Mouse (Mus musculus): ENCODE measurements around the gene Hspg2. TPM values are rescaled to one million over a fixed set of nuclear protein-coding genes. Genes with fewer than 3 reads are reported as not detected.

Hspg2 gene
- polyA plus RNA-seq, 1 experiment from 2014 or later, result 6.8 TPM

DNA sequence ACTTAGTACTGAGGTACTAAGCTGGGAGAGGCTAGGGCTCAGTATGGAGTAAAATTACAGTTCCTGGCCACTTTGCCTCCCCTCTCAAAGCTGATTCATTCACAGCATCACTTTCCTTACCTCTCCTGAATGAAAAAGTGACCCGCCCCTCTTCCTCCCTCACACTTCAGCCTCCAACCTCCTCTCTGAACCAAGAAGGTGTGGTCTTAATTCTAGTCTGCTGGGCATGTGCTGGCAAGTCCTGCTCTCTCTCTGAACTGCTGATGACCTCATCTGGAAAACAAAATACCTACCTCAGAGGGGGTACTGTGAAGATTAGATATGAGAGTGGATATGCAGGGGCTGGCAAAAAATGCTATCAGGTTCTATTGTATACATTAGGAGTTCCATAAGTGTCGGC lies 19.4 kb upstream of the Hspg2 start:
- ATAC-seq (ENCODE audit: low FRiP score), result no peak
- Histone ChIP-seq H3K27ac (no peak overlapping the region), H3K27me3 (no peaks in the 10 kb centered on the region), H3K4me3 (no peak overlapping the region), H3K4me1 (replicated peaks) (peaks cover 16% of the 10 kb centered on the region), H3K9me3 (no peaks in the 10 kb centered on the region), H3K4me2 (no peak overlapping the region), H3K9ac (no peak overlapping the region), H3K36me3 (no peaks in the 10 kb centered on the region)
- WGBS, result 84% methylated on average over 2 of the region's 2 CpGs

GRCm38 (mm10) chr4:137449715-137450114 lies 18.9 kb upstream of the Hspg2 start:
- Histone ChIP-seq H3K4me2 (no peak overlapping the region), H3K27me3 (no peaks in the 10 kb centered on the region), H3K9ac (no peak overlapping the region), H3K4me3 (no peak overlapping the region), H3K4me1 (replicated peaks) (peaks cover 16% of the 10 kb centered on the region), H3K9me3 (no peaks in the 10 kb centered on the region), H3K27ac (no peak overlapping the region), H3K36me3 (no peaks in the 10 kb centered on the region)
- WGBS, result 84% methylated on average over 10 of the region's 10 CpGs
- no peak for ATAC-seq (ENCODE audit: low FRiP score)

DNA sequence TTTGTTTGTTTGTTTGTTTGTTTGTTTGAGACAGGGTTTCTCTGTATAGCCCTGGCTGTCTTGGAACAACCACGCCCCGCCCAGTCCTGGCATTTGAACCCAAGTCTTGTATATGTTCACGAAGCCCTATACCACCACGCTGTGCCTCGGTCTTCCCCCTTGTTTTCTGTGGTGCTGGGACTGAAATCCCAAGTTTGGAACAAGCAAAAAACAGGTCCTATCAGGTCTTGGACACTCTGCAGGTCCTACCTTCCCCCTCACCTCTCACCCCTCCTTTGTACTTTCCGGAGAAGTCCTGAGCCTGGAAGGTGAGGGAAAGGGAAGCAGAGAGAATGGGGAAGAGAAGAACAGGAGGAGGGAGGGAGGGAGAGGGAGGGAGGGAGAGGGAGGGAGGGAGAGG lies 16.4 kb upstream of the Hspg2 start:
- Histone ChIP-seq H3K36me3 (no peaks in the 10 kb centered on the region), H3K9ac (no peak overlapping the region), H3K27ac (no peak overlapping the region), H3K4me1 (replicated peaks) (peaks cover 16% of the 10 kb centered on the region), H3K4me3 (no peak overlapping the region), H3K27me3 (no peaks in the 10 kb centered on the region), H3K4me2 (no peak overlapping the region), H3K9me3 (no peaks in the 10 kb centered on the region)
- ATAC-seq (ENCODE audit: low FRiP score), result no peak
- WGBS, result 93% methylated on average over 6 of the region's 6 CpGs

DNA sequence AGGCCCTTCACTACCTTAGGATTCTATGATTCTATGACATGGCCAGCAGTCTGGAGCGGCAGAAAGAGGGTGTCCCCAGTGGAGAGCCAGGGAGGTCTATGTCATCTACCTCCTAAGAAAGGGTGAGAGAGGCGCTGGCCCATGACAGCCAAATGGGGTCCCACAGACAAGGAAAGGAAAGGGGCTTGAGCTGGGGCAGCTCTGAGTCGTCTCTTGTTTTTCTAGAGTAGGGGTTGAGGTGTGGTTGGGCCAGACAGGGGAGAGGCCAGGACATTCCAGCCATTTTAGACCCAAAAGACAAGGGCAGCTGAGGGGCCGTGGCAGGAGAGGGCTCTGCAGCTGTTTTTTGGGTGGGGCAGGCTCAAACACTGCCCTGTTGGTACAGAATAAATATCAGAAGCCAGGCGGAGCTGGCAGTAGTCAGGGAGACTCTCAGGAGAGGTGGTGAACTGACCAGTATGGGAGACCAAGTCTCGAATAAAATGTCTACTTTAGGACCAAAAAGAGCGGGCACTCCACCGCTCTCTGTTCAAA lies 15.3 kb upstream of the Hspg2 start, which contains the start of gene 1700013G24Rik:
TSS of gene 1700013G24Rik (plus strand) at position 51 of the 534 bp plus-strand sequence.
- no peak within 1 kb of the TSS for H3K4me2 ChIP-seq
- WGBS, result 85% methylated on average over 8 of the region's 8 CpGs
- no peak within 1 kb of the TSS for H3K9ac ChIP-seq
- no peaks in the 10 kb centered on the region for H3K36me3 ChIP-seq
- peaks cover 10% of the 10 kb centered on the region for H3K4me1 ChIP-seq (replicated peaks)
- no peak within 1 kb of the TSS for H3K4me3 ChIP-seq
- H3K9me3 ChIP-seq, result no peaks in the 10 kb centered on the region
- no peaks in the 10 kb centered on the region for H3K27me3 ChIP-seq
- no peak for ATAC-seq (ENCODE audit: low FRiP score)
- H3K27ac ChIP-seq, result no peak within 1 kb of the TSS

DNA sequence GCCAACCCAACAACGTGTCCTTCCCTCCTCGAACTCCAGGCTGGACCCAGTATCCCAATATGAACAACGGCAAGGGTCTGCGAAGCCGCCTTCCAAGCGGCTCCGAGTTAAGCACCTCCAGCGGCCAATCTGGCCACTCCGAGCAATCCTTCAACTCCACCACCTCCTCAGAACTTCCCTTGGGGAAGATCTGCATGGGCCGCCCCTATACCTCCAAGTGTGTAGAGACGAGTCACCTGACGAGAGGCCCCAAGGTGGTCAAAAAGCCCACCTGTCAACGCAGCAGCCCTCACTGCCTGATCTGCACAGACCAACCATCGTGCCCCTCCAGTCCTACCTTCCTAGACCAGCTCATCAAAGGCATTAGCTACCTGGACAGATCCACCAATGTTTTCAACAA lies 14.0 kb upstream of the Hspg2 start:
- H3K4me1 ChIP-seq (replicated peaks), result 0 out of 2 replicates have a peak, but pooled peaks cover 3% of the 10 kb centered on the region
- H3K9me3 ChIP-seq, result no peaks in the 10 kb centered on the region
- no peak overlapping the region for H3K4me2 ChIP-seq
- H3K36me3 ChIP-seq, result no peaks in the 10 kb centered on the region
- H3K9ac ChIP-seq, result no peak overlapping the region
- H3K4me3 ChIP-seq, result no peak overlapping the region
- H3K27me3 ChIP-seq, result no peaks in the 10 kb centered on the region
- 95% methylated on average over 14 of the region's 14 CpGs for whole genome bisulfite sequencing
- H3K27ac ChIP-seq, result no peak overlapping the region
- no peak for ATAC-seq (ENCODE audit: low FRiP score)

- Histone ChIP-seq H3K4me2 (no peak overlapping the region), H3K27me3 (no peaks in the 10 kb centered on the region), H3K9me3 (no peaks in the 10 kb centered on the region), H3K27ac (no peak overlapping the region), H3K9ac (no peak overlapping the region), H3K36me3 (no peaks in the 10 kb centered on the region), H3K4me3 (no peak overlapping the region), H3K4me1 (replicated peaks) (0 out of 2 replicates have a peak, but pooled peaks cover 3% of the 10 kb centered on the region)
- WGBS, result 92% methylated on average over 12 of the region's 12 CpGs
- ATAC-seq (ENCODE audit: low FRiP score), result no peak
These were observed 12.0 kb upstream of the Hspg2 start for GRCm38 (mm10) chr4:137456581-137456980.

GRCm38 (mm10) chr4:137457292-137457691 lies 11.3 kb upstream of the Hspg2 start:
- no peaks in the 10 kb centered on the region for H3K9me3 ChIP-seq
- no peak overlapping the region for H3K4me3 ChIP-seq
- ATAC-seq (ENCODE audit: low FRiP score), result no peak
- no peaks in the 10 kb centered on the region for H3K27me3 ChIP-seq
- no peak overlapping the region for H3K27ac ChIP-seq
- 0 out of 2 replicates have a peak, but pooled peaks cover 3% of the 10 kb centered on the region for H3K4me1 ChIP-seq (replicated peaks)
- H3K4me2 ChIP-seq, result no peak overlapping the region
- WGBS, result 82% methylated on average over 4 of the region's 4 CpGs
- H3K9ac ChIP-seq, result no peak overlapping the region
- no peaks in the 10 kb centered on the region for H3K36me3 ChIP-seq

- 88% methylated on average over 9 of the region's 9 CpGs for WGBS
- H3K4me2 ChIP-seq, result no peak overlapping the region
- H3K4me1 ChIP-seq (replicated peaks), result 0 out of 2 replicates have a peak, but pooled peaks cover under 1% of the 10 kb centered on the region
- no peak for ATAC-seq (ENCODE audit: low FRiP score)
- H3K4me3 ChIP-seq, result no peak overlapping the region
- no peak overlapping the region for H3K27ac ChIP-seq
- no peaks in the 10 kb centered on the region for H3K36me3 ChIP-seq
- no peak overlapping the region for H3K9ac ChIP-seq
- no peaks in the 10 kb centered on the region for H3K9me3 ChIP-seq
- H3K27me3 ChIP-seq, result no peaks in the 10 kb centered on the region
These were observed 10.3 kb upstream of the Hspg2 start for GRCm38 (mm10) chr4:137458310-137458709.

DNA sequence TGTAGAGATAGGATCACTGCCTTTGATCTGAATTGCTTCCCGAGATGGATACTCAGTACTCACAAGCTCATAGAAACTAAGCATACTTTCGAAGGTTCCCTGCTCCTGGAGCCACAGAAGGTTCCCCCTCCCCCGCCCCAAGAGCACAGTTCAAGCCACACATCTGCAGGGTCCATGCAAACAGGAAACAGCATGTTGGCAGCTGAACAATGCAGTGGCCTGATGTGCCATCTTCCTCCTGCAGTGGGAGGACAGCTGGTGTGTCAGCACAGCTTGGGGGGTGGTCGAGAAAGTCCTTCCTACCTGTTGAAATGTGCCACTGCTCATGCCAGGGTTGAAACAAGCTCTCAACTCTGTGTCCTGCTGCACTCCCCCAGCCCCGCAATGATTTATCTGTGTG lies 9.7 kb upstream of the Hspg2 start:
- no peak overlapping the region for H3K27ac ChIP-seq
- H3K9ac ChIP-seq, result no peak overlapping the region
- H3K9me3 ChIP-seq, result no peaks in the 10 kb centered on the region
- H3K4me3 ChIP-seq, result no peak overlapping the region
- ATAC-seq (ENCODE audit: low FRiP score), result no peak
- no peaks in the 10 kb centered on the region for H3K4me1 ChIP-seq (replicated peaks)
- H3K36me3 ChIP-seq, result no peaks in the 10 kb centered on the region
- H3K4me2 ChIP-seq, result no peak overlapping the region
- 73% methylated on average over 5 of the region's 5 CpGs for WGBS
- no peaks in the 10 kb centered on the region for H3K27me3 ChIP-seq

DNA sequence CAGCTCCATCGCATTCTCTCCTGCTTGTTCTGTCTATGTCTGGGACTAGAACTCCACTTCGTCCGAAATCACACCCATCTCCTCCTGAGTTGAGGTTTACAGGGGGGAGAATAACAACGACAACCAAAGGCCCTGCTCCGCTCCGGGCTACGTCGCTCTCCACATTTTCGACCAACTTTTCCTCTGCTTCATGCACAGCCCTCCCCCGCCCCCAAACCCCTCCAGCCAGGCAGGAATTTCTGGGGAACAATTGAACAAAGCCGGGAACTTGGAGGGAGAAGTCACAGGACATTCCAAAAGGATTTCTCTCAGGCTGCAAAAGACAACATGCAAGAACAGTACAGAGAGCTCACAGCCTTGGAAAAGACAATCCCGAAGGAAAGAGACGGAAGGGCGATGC lies 7.9 kb upstream of the Hspg2 start:
- H3K27me3 ChIP-seq, result no peaks in the 10 kb centered on the region
- WGBS, result 57% methylated on average over 14 of the region's 14 CpGs
- H3K27ac ChIP-seq, result 0 out of 2 replicates have a peak overlapping the region, but pooled peaks have one; percentile 4
- no peaks in the 10 kb centered on the region for H3K4me1 ChIP-seq (replicated peaks)
- H3K36me3 ChIP-seq, result no peaks in the 10 kb centered on the region
- no peak overlapping the region for H3K4me3 ChIP-seq
- no peak overlapping the region for H3K9ac ChIP-seq
- no peaks in the 10 kb centered on the region for H3K9me3 ChIP-seq
- no peak for ATAC-seq (ENCODE audit: low FRiP score)
- no peak overlapping the region for H3K4me2 ChIP-seq

GRCm38 (mm10) chr4:137461217-137461616 lies 7.4 kb upstream of the Hspg2 start:
- no peak overlapping the region for H3K4me3 ChIP-seq
- ATAC-seq (ENCODE audit: low FRiP score), result no peak
- no peak overlapping the region for H3K4me2 ChIP-seq
- H3K4me1 ChIP-seq (replicated peaks), result no peaks in the 10 kb centered on the region
- WGBS, result 75% methylated on average over 4 of the region's 4 CpGs
- H3K9ac ChIP-seq, result no peak overlapping the region
- H3K27me3 ChIP-seq, result no peaks in the 10 kb centered on the region
- H3K27ac ChIP-seq, result 0 out of 2 replicates have a peak overlapping the region, but pooled peaks have one; percentile 4
- no peaks in the 10 kb centered on the region for H3K36me3 ChIP-seq
- no peaks in the 10 kb centered on the region for H3K9me3 ChIP-seq

DNA sequence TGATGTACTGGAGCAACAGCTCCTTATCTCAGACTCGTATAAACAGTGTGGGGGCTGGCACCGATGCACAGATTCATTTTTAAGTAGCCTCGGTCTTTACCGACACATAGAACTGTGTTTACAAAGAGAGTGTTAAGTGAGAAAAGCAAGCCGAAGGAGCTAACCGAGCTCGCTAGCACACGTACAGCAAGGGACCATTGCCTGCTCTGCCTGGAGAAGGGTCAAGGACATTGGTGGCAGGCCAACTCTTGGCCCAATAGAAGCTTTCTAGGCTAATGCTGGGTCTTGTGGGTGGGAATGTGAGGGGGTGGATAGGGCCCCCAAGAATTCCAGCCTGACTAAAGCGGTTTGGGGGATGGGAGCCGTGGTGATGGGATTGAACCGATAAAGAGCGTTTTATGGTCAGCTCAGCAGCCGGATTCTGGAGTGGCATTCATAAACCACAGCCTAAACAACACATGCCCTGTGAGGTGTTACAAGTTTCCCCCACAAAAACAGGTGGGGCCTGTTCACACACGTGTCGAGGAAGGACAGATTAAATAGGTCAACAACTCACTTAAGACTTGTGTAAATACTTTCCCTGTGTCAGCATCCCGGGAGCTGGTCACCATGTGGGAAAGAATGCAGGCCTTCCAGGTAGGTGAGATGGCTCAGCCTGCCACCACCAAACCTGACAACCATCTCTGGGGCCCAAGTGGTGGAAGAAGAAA lies 6.4 kb upstream of the Hspg2 start:
- H3K4me2 ChIP-seq, result no peak overlapping the region
- no peaks in the 10 kb centered on the region for H3K36me3 ChIP-seq
- no peak overlapping the region for H3K27ac ChIP-seq
- H3K4me3 ChIP-seq, result no peak overlapping the region
- no peaks in the 10 kb centered on the region for H3K27me3 ChIP-seq
- WGBS, result 88% methylated on average over 16 of the region's 16 CpGs
- ATAC-seq (ENCODE audit: low FRiP score), result no peak
- no peaks in the 10 kb centered on the region for H3K4me1 ChIP-seq (replicated peaks)
- no peaks in the 10 kb centered on the region for H3K9me3 ChIP-seq
- no peak overlapping the region for H3K9ac ChIP-seq

Data from hindbrain, embryonic 13.5 days (tissue).